9 mouse cellular contexts compared by ENCODE assay signal in the genomic region with DNA sequence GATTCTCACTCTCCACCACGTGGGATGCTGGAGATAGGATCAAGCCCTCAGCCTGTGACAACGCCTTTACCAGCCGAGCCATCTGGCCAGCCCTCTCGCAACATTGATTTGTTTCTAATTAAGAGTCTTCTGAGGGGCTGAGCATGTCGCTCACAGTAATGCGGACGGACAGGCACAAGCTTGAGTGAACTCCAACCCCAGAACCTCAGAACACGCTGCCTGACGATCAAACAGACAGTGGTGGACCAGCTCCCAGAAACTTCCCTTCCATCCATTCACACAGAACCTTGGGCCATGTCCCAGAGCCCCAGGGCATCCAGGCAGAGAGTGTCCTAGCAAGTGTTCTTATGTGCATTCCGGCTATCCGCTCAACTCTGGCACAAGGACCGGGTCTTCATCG. TPM values are rescaled to one million over a fixed set of nuclear protein-coding genes. Genes with fewer than 3 reads are reported as not detected.
A peak's percentile ranks its signal among the peaks of the same experiment; 100 is the strongest.
DNase-seq lines count a peak whose midpoint lies in the region; ATAC-seq lines count a peak whose summit lies in the region.
"Had no signal": no experiment of that assay in that cellular context is flagged by ENCODE, and none has a peak within 500 bp of the region (broad histone marks: within the 10 kb centered on the region; RNA-seq: fewer than 3 reads in every experiment).

No protein-coding gene starts in this region.

- no peak for ATAC-seq in CD4-positive, CD25-positive, alpha-beta regulatory T cell, adult 4 months

- DNase-seq in cerebellum, postnatal 14 days, result peak; percentile 49 to 57
- DNase-seq in cerebellum, adult 11 months, result no peak
- peak; percentile 0 for DNase-seq in kidney, adult 8-10 months
- no peak for DNase-seq in kidney, postnatal 14 days
- DNase-seq in ovary, postnatal 10 days (ENCODE audit: low spot score), result peak; percentile 0
- no peak for DNase-seq in ovary, postnatal 14 days (ENCODE audit: low spot score)
- DNase-seq in retina, embryonic 14.5 days (ENCODE audit: low spot score), result peak; percentile 80

RNA-seq across cellular contexts. Expression of gene Ptgis, which starts 36.6 kb away (rescaled TPM):
- under 1 TPM in 1 of 2 experiments, not detected in 1; 0.16 TPM for polyA plus RNA-seq in CD4-positive, CD25-positive, alpha-beta regulatory T cell, adult 4 months (2017; shearing (Covaris generic))
- polyA plus RNA-seq: macrophage had no signal

Comparison
In these comparisons a context has a peak if more than half of its experiments do, and no peak if none do; other contexts are left out.
1. DNase-seq: peak in cerebellum, postnatal 14 days (2 of 2), kidney, adult 8-10 months (2 of 2), ovary, postnatal 10 days (single experiment) and retina, embryonic 14.5 days (single experiment); none in cerebellum, adult 11 months (single experiment), kidney, postnatal 14 days (single experiment) and ovary, postnatal 14 days (single experiment).